Mouse (Mus musculus): ENCODE data around the gene Mybphl.

Mybphl gene

GRCm38 (mm10) chr3:108364270-108364995 lies at the start of gene Mybphl:
Gene Mybphl (plus strand): TSS chr3:108364911.
- DNase-seq (ENCODE audit: low spot score in 2 of 2) = no peak

- no peak for DNase-seq (ENCODE audit: low spot score in 2 of 2)
Measured at GRCm38 (mm10) chr3:108318517-108318916, 46.2 kb upstream of the Mybphl start.

GRCm38 (mm10) chr3:108321671-108322070 lies 43.0 kb upstream of the Mybphl start:
- DNase-seq (ENCODE audit: low spot score in 2 of 2) = no peak

- no peak for DNase-seq (ENCODE audit: low spot score in 2 of 2)
Measured at GRCm38 (mm10) chr3:108322136-108322535, 42.6 kb upstream of the Mybphl start.

GRCm38 (mm10) chr3:108322962-108323361 lies 41.7 kb upstream of the Mybphl start:
- peak in 1 of 2 experiments; percentile 50 for DNase-seq (ENCODE audit: low spot score in 2 of 2)

- DNase-seq (ENCODE audit: low spot score in 2 of 2) = no peak
Measured at GRCm38 (mm10) chr3:108324837-108325236, 39.9 kb upstream of the Mybphl start.

GRCm38 (mm10) chr3:108325521-108325920 lies 39.2 kb upstream of the Mybphl start:
- DNase-seq (ENCODE audit: low spot score in 2 of 2) = no peak

GRCm38 (mm10) chr3:108327275-108327674 lies 37.4 kb upstream of the Mybphl start:
- DNase-seq (ENCODE audit: low spot score in 2 of 2) = no peak

- DNase-seq (ENCODE audit: low spot score in 2 of 2) = no peak
Measured at GRCm38 (mm10) chr3:108327916-108328315, 36.8 kb upstream of the Mybphl start.

GRCm38 (mm10) chr3:108328441-108328841 lies 36.3 kb upstream of the Mybphl start:
- peak in 1 of 2 experiments; percentile 59 for DNase-seq (ENCODE audit: low spot score in 2 of 2)

- no peak for DNase-seq (ENCODE audit: low spot score in 2 of 2)
Measured at GRCm38 (mm10) chr3:108330812-108331211, 33.9 kb upstream of the Mybphl start.

- DNase-seq (ENCODE audit: low spot score in 2 of 2) = no peak
Measured at GRCm38 (mm10) chr3:108336878-108337277, 27.8 kb upstream of the Mybphl start.

- DNase-seq (ENCODE audit: low spot score in 2 of 2) = no peak
Measured at GRCm38 (mm10) chr3:108341040-108341439, 23.7 kb upstream of the Mybphl start.

- no peak for DNase-seq (ENCODE audit: low spot score in 2 of 2)
Measured at GRCm38 (mm10) chr3:108342185-108342584, 22.5 kb upstream of the Mybphl start.

GRCm38 (mm10) chr3:108345855-108346254 lies 18.9 kb upstream of the Mybphl start:
- DNase-seq (ENCODE audit: low spot score in 2 of 2) = no peak

- DNase-seq (ENCODE audit: low spot score in 2 of 2) = no peak
Measured at GRCm38 (mm10) chr3:108348376-108348775, 16.3 kb upstream of the Mybphl start.

- DNase-seq (ENCODE audit: low spot score in 2 of 2) = no peak
Measured at GRCm38 (mm10) chr3:108355245-108355644, 9.5 kb upstream of the Mybphl start.

- no peak for DNase-seq (ENCODE audit: low spot score in 2 of 2)
Measured at GRCm38 (mm10) chr3:108357051-108357450, 7.7 kb upstream of the Mybphl start.

GRCm38 (mm10) chr3:108358445-108358844 lies 6.3 kb upstream of the Mybphl start:
- no peak for DNase-seq (ENCODE audit: low spot score in 2 of 2)

- no peak for DNase-seq (ENCODE audit: low spot score in 2 of 2)
Measured at GRCm38 (mm10) chr3:108360894-108361293, 3.8 kb upstream of the Mybphl start.

- DNase-seq (ENCODE audit: low spot score in 2 of 2) = no peak
Measured at GRCm38 (mm10) chr3:108363626-108364025, 1.1 kb upstream of the Mybphl start.

- DNase-seq (ENCODE audit: low spot score in 2 of 2) = no peak
Measured at GRCm38 (mm10) chr3:108367173-108367572, 2.5 kb downstream of the Mybphl start.

- no peak for DNase-seq (ENCODE audit: low spot score in 2 of 2)
Measured at GRCm38 (mm10) chr3:108367828-108368227, 3.1 kb downstream of the Mybphl start.

GRCm38 (mm10) chr3:108368721-108369120 lies 4.0 kb downstream of the Mybphl start:
- DNase-seq (ENCODE audit: low spot score in 2 of 2) = no peak

Measured in spleen, postnatal 10 days (tissue).